Mouse (Mus musculus) lung, embryonic 15.5 days (tissue): Measurements from ENCODE around the gene Shc2. TPM values are rescaled to one million over a fixed set of nuclear protein-coding genes. Genes with fewer than 3 reads are reported as not detected.

Experiments
- ATAC-seq: fragments of 200-750 bp; cut with Nextera tagmentation; 2 replicates; pipeline ENCODE4 v1.8.0; 2017; ENCODE audit warnings: moderate number of reproducible peaks, borderline replicate concordance; ENCODE audit not compliant: low FRiP score, low TSS enrichment; ENCODE audit errors: extremely low read depth
- H3K27ac ChIP-seq: fragments of 300-500 bp; sonication (generic); 2 replicates; pipeline ENCODE4 v1.5.1; 2015; ENCODE audit warnings: moderate library complexity, mild to moderate bottlenecking, inconsistent platforms
- H3K27me3 ChIP-seq: fragments of 300-500 bp; sonication (generic); 2 replicates; pipeline ENCODE4 v1.6.1; 2015; ENCODE audit warnings: inconsistent platforms
- H3K36me3 ChIP-seq: fragments of 300-500 bp; sonication (generic); 2 replicates; pipeline ENCODE4 v1.6.1; 2015; ENCODE audit warnings: inconsistent platforms
- H3K4me1 ChIP-seq: fragments of 300-500 bp; sonication (generic); 2 replicates; pipeline ENCODE4 v1.6.1; 2015; ENCODE audit warnings: inconsistent platforms
- H3K4me2 ChIP-seq: fragments of 300-500 bp; sonication (generic); 2 replicates; pipeline ENCODE4 v1.6.1; 2015; ENCODE audit warnings: inconsistent platforms, mild to moderate bottlenecking, moderate library complexity
- H3K4me3 ChIP-seq: fragments of 300-500 bp; sonication (generic); 2 replicates; pipeline ENCODE4 v1.5.1; 2015; ENCODE audit warnings: mild to moderate bottlenecking, inconsistent platforms
- H3K9ac ChIP-seq: fragments of 300-500 bp; sonication (generic); 2 replicates; pipeline ENCODE4 v1.6.1; 2015; ENCODE audit warnings: inconsistent platforms
- H3K9me3 ChIP-seq: fragments of 300-500 bp; sonication (generic); 2 replicates; pipeline ENCODE4 v1.6.1; 2016; ENCODE audit warnings: inconsistent platforms
- WGBS: fragments of 180-500 bp; shearing (Covaris S2); methylation state at CpG from one replicate; pipeline ENCODE4 v1.1.7; 2015; 5-methylcytosine and 5-hydroxymethylcytosine counted together
- polyA plus RNA-seq: library from polyadenylated mRNA; unstranded; fragments of >200 nt; fragmentation: Nextera tagmentation; extraction: Ambion mirVana; gene quantifications from 2 replicates; pipeline ENCODE4 v1.2.1, GENCODE M21; 2015

Shc2 gene
- polyA plus RNA-seq, 1 experiment from 2014 or later, result 6.2 TPM

DNA sequence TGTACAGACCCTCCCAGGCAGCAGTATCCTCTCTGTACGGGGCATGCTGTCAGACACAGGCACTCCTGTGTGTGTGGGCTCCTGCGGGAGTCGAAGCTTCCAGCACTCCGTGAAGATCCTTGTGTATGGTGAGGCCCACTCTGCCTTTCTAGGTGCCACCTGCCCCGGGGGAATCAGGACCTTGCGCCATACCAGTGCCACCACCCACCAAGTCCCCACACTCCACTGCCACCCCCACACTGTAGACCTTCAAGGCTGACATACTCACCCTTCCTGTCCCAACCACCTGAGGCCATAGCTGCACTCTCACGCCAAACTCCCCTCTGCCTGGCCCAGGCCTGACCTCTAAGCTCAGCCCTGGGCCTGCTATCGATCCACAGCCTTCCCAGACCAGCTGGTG is 27.3 kb upstream of the Shc2 start:
- H3K27ac ChIP-seq, result no peak overlapping the region
- H3K4me3 ChIP-seq, result no peak overlapping the region
- no peak for ATAC-seq
- no peak overlapping the region for H3K4me2 ChIP-seq
- H3K9me3 ChIP-seq, result no peaks in the 10 kb centered on the region
- peaks cover 1% of the 10 kb centered on the region for H3K4me1 ChIP-seq
- WGBS, result 78% methylated on average over 8 of the region's 8 CpGs
- no peak overlapping the region for H3K9ac ChIP-seq
- H3K27me3 ChIP-seq, result no peaks in the 10 kb centered on the region; the same call in 1 of the 2 replicates
- no peaks in the 10 kb centered on the region for H3K36me3 ChIP-seq

DNA sequence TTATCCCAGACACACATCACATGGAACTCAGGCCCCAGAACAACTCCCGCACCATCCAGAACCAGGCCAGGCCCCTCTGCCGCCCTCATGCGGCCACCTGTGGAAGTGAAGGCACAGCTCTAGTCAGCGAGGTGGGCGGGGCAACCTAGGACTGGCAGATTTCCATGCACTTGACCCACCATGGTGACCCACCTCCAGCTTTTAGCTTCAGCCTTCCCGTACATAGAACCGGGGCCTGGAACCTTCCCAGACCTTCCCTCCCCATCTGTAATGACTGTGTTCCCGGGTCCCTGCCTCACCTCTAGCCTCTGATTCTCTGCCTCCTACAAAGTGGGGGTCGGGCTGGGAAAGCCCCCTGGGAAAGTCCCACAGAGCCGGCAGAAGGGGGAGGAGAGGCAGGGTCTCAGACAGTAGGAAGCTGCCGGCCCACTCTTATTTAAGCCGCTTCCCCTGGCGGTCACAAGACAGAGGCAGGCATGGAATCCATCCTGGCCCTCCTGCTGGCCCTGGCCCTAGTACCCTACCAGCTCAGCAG is 26.5 kb upstream of the Shc2 start, which contains the start of gene Madcam1:
Madcam1 (plus strand) TSS at position 429 of the 535 bp plus-strand sequence.
- Histone ChIP-seq H3K27me3 (no peaks in the 10 kb centered on the region; the same call in 1 of the 2 replicates), H3K9ac (no peak within 1 kb of the TSS), H3K4me2 (no peak within 1 kb of the TSS), H3K27ac (no peak within 1 kb of the TSS), H3K36me3 (no peaks in the 10 kb centered on the region), H3K4me1 (no peaks in the 10 kb centered on the region), H3K4me3 (no peak within 1 kb of the TSS), H3K9me3 (no peaks in the 10 kb centered on the region)
- 13% methylated on average over 13 of the region's 13 CpGs for WGBS
- no peak for ATAC-seq

- H3K9me3 ChIP-seq, result no peaks in the 10 kb centered on the region
- no peak for ATAC-seq
- no peak overlapping the region for H3K9ac ChIP-seq
- 36% methylated on average over 3 of the region's 3 CpGs for WGBS
- no peak overlapping the region for H3K4me3 ChIP-seq
- no peak overlapping the region for H3K4me2 ChIP-seq
- H3K36me3 ChIP-seq, result no peaks in the 10 kb centered on the region
- no peak overlapping the region for H3K27ac ChIP-seq
- H3K27me3 ChIP-seq, result no peaks in the 10 kb centered on the region
- H3K4me1 ChIP-seq, result no peaks in the 10 kb centered on the region
Observed at GRCm38 (mm10) chr10:79661861-79662260, 24.1 kb upstream of the Shc2 start.

DNA sequence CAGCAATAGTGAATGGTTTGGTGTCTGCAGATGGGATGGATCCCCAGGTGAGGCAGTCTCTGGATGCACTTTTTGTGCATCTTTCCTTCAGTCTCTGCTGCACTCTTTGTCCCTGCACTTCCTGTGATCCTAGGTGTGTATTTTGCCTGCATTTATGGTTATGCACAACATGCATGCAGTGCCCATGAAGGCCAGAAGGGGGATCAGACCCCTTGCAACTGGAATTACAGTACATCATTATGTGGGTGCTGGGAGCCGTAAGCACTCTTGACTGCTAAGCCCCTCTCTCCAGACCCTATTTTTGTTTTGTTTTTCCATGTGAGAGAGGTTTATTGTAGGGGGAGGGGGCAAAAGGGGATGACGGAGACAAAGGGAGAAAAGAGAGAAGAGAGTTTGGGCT is 22.6 kb upstream of the Shc2 start:
- H3K4me3 ChIP-seq, result no peak overlapping the region
- no peaks in the 10 kb centered on the region for H3K9me3 ChIP-seq
- no peaks in the 10 kb centered on the region; the same call in 1 of the 2 replicates for H3K27me3 ChIP-seq
- no peak overlapping the region for H3K4me2 ChIP-seq
- H3K36me3 ChIP-seq, result no peaks in the 10 kb centered on the region
- ATAC-seq, result no peak
- H3K4me1 ChIP-seq, result no peaks in the 10 kb centered on the region
- H3K9ac ChIP-seq, result no peak overlapping the region
- WGBS, result 67% methylated on average over 2 of the region's 2 CpGs
- no peak overlapping the region for H3K27ac ChIP-seq

DNA sequence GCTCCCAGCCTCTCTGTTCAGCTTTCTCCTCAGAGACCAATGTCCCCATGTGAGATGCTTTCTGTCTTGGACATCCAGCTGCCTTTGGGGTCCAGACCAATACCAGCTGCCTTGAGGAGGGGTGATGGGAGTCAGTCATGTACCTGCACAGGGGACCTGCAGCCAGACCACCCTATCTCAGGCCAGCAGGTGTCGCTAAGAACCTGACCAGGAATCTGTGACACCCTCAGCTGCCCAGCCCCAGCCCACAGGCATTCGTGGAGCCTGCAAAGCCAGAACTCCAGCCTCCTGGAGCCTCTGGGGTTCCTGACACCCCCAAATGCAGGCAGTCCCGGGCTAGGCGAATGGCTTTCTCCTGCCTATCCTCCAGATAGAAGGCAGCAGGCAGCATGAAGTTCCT is 21.1 kb upstream of the Shc2 start:
- no peaks in the 10 kb centered on the region for H3K36me3 ChIP-seq
- WGBS, result 22% methylated on average over 4 of the region's 4 CpGs
- no peak overlapping the region for H3K4me3 ChIP-seq
- no peaks in the 10 kb centered on the region; the same call in 1 of the 2 replicates for H3K27me3 ChIP-seq
- no peaks in the 10 kb centered on the region for H3K9me3 ChIP-seq
- H3K9ac ChIP-seq, result no peak overlapping the region
- ATAC-seq, result no peak
- no peak overlapping the region for H3K27ac ChIP-seq
- no peaks in the 10 kb centered on the region for H3K4me1 ChIP-seq
- no peak overlapping the region for H3K4me2 ChIP-seq

DNA sequence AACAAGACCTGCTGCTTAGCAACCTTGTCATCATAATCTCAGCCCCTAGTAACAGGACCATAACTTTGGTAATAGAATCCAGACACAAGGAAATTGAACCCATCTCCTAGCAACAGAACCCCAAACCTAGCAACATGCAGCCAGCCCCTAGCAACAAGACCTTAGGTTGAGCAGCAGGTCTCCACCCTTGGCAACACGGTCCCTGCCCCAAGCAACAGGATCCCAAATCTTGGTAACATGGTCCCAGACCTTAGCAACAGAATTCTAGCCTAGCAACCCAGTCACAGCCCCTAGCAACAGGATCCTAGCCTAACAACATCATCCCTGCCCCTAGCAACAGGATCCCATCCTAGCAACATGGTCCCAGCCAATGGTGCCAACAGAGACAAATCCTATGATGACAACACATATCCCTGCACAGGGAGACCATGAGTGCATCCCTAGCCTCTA is 17.3 kb upstream of the Shc2 start:
- H3K27ac ChIP-seq, result no peak overlapping the region
- no peaks in the 10 kb centered on the region for H3K4me1 ChIP-seq
- no peak overlapping the region for H3K9ac ChIP-seq
- H3K27me3 ChIP-seq, result no peaks in the 10 kb centered on the region; the same call in 1 of the 2 replicates
- H3K4me3 ChIP-seq, result no peak overlapping the region
- 38% methylated on average over 1 of the region's 1 CpGs for WGBS
- no peaks in the 10 kb centered on the region for H3K36me3 ChIP-seq
- no peaks in the 10 kb centered on the region for H3K9me3 ChIP-seq
- no peak overlapping the region for H3K4me2 ChIP-seq
- no peak for ATAC-seq

DNA sequence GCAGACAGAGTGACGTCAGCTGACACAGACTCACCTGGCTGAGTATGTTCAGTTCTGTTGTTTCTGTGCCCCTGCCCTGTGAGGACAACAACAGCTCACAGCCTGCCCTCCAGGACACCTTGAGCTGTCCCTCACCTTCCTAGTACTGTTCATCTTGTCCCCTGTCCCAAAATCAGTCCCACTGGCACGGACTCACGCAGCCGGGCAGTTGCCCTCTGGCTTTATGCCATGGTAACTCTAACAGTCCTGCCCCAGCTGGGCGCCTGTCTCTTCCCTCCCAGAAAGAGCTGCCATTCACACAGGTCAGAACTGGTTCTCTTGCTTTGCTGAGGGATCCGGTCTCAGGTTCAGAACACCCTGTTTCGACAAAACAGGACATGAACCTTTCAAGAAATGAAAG is 15.1 kb upstream of the Shc2 start:
- H3K9ac ChIP-seq, result no peak overlapping the region
- H3K4me3 ChIP-seq, result no peak overlapping the region
- WGBS, result 77% methylated on average over 7 of the region's 7 CpGs
- H3K27me3 ChIP-seq, result no peaks in the 10 kb centered on the region; the same call in 1 of the 2 replicates
- H3K4me2 ChIP-seq, result no peak overlapping the region
- no peak for ATAC-seq
- no peak overlapping the region for H3K27ac ChIP-seq
- no peaks in the 10 kb centered on the region for H3K36me3 ChIP-seq
- no peaks in the 10 kb centered on the region for H3K4me1 ChIP-seq
- H3K9me3 ChIP-seq, result no peaks in the 10 kb centered on the region

DNA sequence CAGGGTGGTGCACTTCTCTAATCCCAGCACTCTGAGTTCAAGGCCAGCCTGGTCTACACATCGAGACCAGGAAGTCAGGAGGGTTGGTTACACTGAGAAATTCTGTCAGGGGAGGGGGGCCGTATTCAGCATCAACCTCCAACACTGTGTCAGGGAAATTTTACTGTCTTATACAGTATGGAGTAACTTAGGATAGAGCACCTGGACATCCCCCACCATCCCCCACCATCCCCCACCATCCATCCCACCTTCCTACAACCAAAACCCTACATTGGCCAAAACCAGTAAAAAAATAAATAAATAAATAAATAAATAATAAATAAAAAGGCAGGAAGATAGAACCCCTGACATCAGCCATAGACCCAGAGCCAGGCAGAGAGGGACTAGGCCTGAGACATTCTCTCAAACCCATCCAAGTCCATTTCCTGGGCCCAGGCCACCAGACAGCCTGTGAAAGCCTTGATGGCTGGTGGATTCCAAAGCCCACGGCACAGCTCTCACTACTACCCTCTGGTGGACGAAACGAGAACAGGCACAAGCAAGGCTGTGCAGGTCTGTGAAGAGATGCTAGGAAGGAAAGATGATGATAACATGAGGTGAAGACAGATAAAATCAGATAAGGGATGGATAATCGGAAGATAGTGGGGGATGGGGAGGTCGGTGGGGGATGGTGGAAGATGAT is 11.5 kb upstream of the Shc2 start:
- H3K9me3 ChIP-seq, result no peaks in the 10 kb centered on the region

DNA sequence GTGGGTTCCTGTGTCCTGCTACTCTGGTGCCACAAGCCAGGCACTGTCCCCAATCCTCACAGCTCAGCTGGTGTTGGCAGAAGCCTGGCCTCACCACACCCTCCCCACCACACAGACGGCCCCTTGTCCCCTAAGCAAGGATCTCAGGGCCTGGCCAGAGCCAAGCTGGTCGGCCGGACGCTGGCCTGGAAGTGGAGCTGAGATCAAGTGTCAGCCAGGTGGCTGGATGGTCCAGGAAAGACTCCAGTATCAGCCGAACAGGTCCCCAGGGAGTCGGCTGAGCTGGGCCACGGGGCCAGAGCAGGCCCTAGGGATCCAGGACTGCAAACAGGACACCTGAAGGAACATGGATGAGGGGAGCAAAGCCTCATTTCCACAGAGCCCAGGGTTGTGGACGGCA is 8.0 kb upstream of the Shc2 start, which contains the start of gene Odf3l2:
Odf3l2 (minus strand) TSS at position 28 of the 400 bp plus-strand sequence.
- 58% methylated on average over 8 of the region's 8 CpGs for WGBS
- ATAC-seq, result no peak
- H3K9ac ChIP-seq, result no peak within 1 kb of the TSS
- H3K27me3 ChIP-seq, result no peaks in the 10 kb centered on the region
- H3K4me2 ChIP-seq, result no peak within 1 kb of the TSS
- no peaks in the 10 kb centered on the region for H3K36me3 ChIP-seq
- H3K27ac ChIP-seq, result no peak within 1 kb of the TSS
- H3K4me1 ChIP-seq, result no peaks in the 10 kb centered on the region
- H3K9me3 ChIP-seq, result no peaks in the 10 kb centered on the region
- no peak within 1 kb of the TSS for H3K4me3 ChIP-seq

More for the DNA sequence above, 11.5 kb upstream of the Shc2 start:
- Histone ChIP-seq H3K4me3 (no peak overlapping the region), H3K4me2 (no peak overlapping the region), H3K4me1 (no peaks in the 10 kb centered on the region), H3K27me3 (no peaks in the 10 kb centered on the region), H3K27ac (no peak overlapping the region), H3K9ac (no peak overlapping the region), H3K36me3 (no peaks in the 10 kb centered on the region)
- peak; percentile 20; the same call in 1 of the 2 replicates for ATAC-seq
- WGBS, result 29% methylated on average over 7 of the region's 7 CpGs

DNA sequence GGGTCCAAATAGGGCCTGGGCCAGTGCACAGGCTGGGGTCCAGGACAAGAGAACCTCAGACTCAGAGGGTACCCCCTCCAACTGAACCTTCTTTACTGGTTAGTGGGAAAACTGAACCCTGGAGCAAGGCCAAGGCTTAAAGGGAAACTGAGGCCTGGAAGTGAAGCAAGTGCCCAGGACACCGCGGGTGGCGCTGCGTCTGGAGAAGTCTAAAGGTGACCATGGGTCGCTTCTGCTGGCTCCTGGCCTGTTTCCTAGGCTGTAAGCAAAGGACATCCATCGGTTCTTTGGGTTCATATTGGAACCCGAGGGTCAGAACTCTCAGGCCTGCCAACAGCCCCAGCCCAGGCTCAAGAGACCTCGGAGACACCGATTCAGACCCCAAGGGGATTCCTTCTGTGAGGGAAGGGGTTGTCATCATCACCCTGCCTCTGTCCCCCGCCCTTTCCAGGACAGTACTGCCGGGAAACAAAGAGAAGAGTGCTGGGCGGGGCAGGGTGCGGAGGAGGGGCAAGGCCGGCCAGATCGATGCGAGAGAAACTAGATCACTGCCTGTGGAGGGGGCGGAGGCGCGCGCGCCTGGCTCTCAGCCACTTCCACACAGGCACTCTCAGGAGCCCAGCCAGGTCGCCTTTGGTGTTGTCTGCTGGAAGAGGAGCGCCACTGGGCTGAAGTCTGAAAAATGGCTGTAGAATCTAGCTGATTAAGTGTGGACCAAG is 927 bp upstream of the Shc2 start:
- ATAC-seq, result peak; percentile 46; the same call in 1 of the 2 replicates
- Histone ChIP-seq H3K4me1 (peaks cover 27% of the 10 kb centered on the region), H3K36me3 (no peaks in the 10 kb centered on the region), H3K4me2 (peak overlapping the region; percentile 98), H3K27me3 (peaks cover 46% of the 10 kb centered on the region), H3K27ac (no peak overlapping the region), H3K9me3 (no peaks in the 10 kb centered on the region), H3K4me3 (peak overlapping the region; percentile 18; the same call in 1 of the 2 replicates), H3K9ac (no peak overlapping the region)
- 5% methylated on average over 23 of the region's 23 CpGs for WGBS

- Histone ChIP-seq H3K4me3 (no peak overlapping the region), H3K36me3 (no peaks in the 10 kb centered on the region), H3K4me2 (peak overlapping the region; percentile 98; the same call in 1 of the 2 replicates), H3K27ac (no peak overlapping the region), H3K9me3 (no peaks in the 10 kb centered on the region), H3K4me1 (peaks cover 27% of the 10 kb centered on the region), H3K27me3 (peaks cover 46% of the 10 kb centered on the region), H3K9ac (no peak overlapping the region)
- WGBS, result 74% methylated on average over 8 of the region's 8 CpGs
- no peak; the same call in 1 of the 2 replicates for ATAC-seq
Observed at GRCm38 (mm10) chr10:79636287-79636686, 1.4 kb downstream of the Shc2 start.
